Mouse (Mus musculus) heart, adult 2 months (tissue): Measurements from ENCODE around the gene Kmt2a.

Experiments used
- CTCF ChIP-seq: fragments of 200-600 bp; IDR thresholded peaks from 2 replicates; pipeline ENCODE4 v1.8.1; 2022; ENCODE audit warnings: antibody characterized with exemption, mild to moderate bottlenecking, moderate library complexity
- EP300 ChIP-seq: fragments of 200-500 bp; IDR thresholded peaks from 2 replicates; pipeline ENCODE4 v1.6.1; 2011; ENCODE audit warnings: low read depth, low read length, control low read depth; ENCODE audit not compliant: insufficient read depth
- POLR2A ChIP-seq: fragments of 200-500 bp; IDR thresholded peaks from 2 replicates; pipeline ENCODE4 v1.6.1; 2011; ENCODE audit warnings: mild to moderate bottlenecking, low read depth, low read length, control low read depth; ENCODE audit not compliant: insufficient read depth

DNA sequence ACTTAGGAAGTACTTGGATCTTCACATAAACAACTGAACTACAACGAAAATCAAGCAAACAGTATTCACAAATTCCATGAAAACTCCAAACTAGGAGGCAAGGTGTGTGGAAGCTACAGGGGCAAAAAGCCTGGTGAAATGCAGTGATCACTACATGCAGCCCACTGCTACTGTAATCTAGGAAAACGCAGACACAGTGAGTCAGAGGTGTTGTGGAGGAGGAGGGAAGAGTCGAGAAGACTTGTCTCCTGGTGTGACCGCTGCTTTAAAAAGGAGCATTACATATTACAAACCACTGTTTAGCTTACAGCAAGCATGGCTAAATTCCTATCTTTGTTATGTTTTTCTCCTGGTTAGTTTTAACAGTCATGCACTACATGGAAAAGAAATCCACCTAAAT lies 30.3 kb upstream of the Kmt2a start:
- no peak for TF ChIP-seq CTCF
- TF ChIP-seq POLR2A: no peak
- no peak for TF ChIP-seq EP300
